Mouse (Mus musculus): ENCODE measurements around the gene Sh3bgrl2. TPM values are rescaled to one million over a fixed set of nuclear protein-coding genes. Genes with fewer than 3 reads are reported as not detected.

The Sh3bgrl2 gene
- polyA plus RNA-seq, 1 experiment: 7.1 TPM

DNA sequence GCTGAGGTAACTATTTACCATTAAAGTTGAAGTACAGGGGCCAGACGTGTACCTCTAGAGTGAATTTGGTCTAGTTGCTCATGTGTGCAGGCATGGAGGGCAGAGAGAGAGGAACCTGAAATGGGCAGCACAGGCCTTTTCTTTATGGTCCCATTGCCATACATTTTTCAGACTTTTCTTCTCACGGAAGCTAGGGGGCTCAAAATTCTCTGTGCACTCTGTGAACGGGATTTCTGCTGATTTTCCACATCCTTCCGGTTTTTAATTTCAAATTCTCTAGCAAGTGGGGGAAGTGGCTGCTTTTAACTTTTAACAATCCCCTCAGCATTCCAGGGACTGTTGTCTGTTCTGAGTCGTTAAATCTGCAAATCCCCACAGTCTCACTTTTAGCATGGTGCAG, 83.8 kb downstream of the Sh3bgrl2 start:
- DNase-seq (ENCODE audit: low read depth): no peak

- no peak for DNase-seq (ENCODE audit: low read depth)
Observed at GRCm38 (mm10) chr9:83634703-83635102, 86.6 kb downstream of the Sh3bgrl2 start.

GRCm38 (mm10) chr9:83635997-83636396, 87.9 kb downstream of the Sh3bgrl2 start:
- DNase-seq (ENCODE audit: low read depth): no peak

GRCm38 (mm10) chr9:83643139-83643538, 95.0 kb downstream of the Sh3bgrl2 start:
- DNase-seq (ENCODE audit: low read depth): no peak

- no peak for DNase-seq (ENCODE audit: low read depth)
Observed at GRCm38 (mm10) chr9:83643833-83644232, 95.7 kb downstream of the Sh3bgrl2 start.

- no peak for DNase-seq (ENCODE audit: low read depth)
Observed at GRCm38 (mm10) chr9:83646215-83646614, 98.1 kb downstream of the Sh3bgrl2 start.

- DNase-seq (ENCODE audit: low read depth): no peak
Observed at GRCm38 (mm10) chr9:83646691-83647090, 98.6 kb downstream of the Sh3bgrl2 start.

- no peak for DNase-seq (ENCODE audit: low read depth)
Observed at GRCm38 (mm10) chr9:83647919-83648705, 100.0 kb downstream of the Sh3bgrl2 start.

GRCm38 (mm10) chr9:83648733-83649132, 100.6 kb downstream of the Sh3bgrl2 start:
- no peak for DNase-seq (ENCODE audit: low read depth)

DNA sequence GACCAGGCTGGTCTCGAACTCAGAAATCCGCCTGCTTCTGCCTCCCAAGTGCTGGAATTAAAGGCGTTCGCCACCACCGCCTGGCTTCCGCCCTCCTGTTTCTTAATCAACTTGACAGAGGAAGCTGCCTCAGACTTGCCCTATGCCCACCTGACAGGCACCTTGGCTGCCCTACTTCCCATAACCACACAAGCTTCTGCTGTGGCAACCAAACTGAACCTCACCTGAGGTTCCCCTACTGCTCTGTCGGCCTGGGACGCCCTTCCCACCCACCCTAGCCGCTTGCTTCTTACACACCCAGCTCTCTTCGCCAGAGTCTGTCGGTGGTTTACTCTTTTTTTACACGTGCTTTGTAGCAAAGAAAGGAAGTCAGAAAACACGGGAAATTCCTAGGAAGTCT, 103.9 kb downstream of the Sh3bgrl2 start:
- no peak for DNase-seq (ENCODE audit: low read depth)

GRCm38 (mm10) chr9:83652590-83653172, 104.6 kb downstream of the Sh3bgrl2 start:
- DNase-seq (ENCODE audit: low read depth): no peak

DNA sequence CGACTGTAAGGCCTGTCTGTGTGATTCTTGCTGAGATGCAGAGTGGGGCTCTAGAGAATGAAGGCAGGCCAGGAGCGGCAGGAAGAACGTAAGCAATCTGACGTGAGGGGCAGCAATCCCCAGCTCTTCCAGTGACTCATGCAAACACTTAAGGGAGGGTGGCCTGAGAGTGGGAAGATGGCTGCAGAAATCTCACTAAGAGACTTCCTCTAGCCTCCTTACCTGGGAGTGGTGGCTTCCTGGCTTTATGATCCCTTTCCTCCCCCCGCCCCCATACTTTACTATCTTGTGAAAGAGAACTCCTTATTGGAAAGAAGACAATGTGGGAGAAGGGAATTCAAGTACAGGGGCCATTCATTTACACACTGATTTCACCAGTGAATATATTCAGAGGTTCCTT, 106.5 kb downstream of the Sh3bgrl2 start:
- no peak for DNase-seq (ENCODE audit: low read depth)

- DNase-seq (ENCODE audit: low read depth): no peak
Observed at GRCm38 (mm10) chr9:83656960-83657651, 109.0 kb downstream of the Sh3bgrl2 start.

- DNase-seq (ENCODE audit: low read depth): no peak
Observed at GRCm38 (mm10) chr9:83657652-83658002, 109.5 kb downstream of the Sh3bgrl2 start.

- DNase-seq (ENCODE audit: low read depth): no peak
Observed at GRCm38 (mm10) chr9:83659081-83659480, 111.0 kb downstream of the Sh3bgrl2 start.

GRCm38 (mm10) chr9:83661811-83662210, 113.7 kb downstream of the Sh3bgrl2 start:
- DNase-seq (ENCODE audit: low read depth): no peak

DNA sequence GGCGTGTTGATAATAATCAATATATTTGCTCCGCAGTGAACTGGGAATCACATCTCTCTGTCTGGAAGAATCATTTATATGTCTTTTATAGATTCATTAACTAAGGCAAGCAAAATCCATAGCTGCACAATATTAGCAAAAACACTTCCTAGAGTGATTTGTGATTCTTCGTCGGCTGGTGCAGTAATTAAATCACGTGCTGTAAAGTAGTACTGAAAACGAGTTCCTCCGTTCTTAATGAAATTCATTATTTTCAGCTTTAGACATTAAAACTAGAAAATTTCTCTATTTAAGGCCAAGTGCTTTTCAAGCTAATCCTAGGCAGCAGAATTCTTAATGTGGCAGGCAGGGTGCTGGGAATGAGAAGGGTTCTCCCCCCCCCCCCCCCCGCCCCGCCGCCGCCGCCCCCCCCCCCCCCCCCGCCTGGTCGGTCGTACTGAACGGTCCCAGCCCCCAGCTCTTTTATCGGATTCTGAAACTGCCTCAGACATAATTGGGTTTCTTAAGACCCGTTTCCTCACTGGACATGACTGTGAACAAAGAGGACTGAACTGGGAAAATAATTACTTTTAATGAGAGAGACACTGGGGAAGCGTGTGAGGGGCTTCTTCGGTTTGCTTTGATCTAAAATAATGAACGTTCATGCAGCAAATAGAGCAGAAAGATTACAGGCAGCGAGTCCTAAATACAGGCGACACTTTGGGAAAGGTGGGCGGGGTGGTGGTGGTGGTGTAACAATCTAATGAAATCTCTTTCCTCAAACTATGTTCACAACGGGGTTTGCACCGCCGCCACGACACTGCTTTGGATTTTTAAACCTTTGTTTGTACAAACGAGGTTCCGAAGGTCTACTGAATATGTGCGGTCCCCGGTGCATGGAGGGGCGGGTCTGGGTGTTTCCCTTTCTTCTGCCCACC, 116.1 kb downstream of the Sh3bgrl2 start:
- no peak for DNase-seq (ENCODE audit: low read depth)

- no peak for DNase-seq (ENCODE audit: low read depth)
Observed at GRCm38 (mm10) chr9:83664951-83665350, 116.8 kb downstream of the Sh3bgrl2 start.

- DNase-seq (ENCODE audit: low read depth): no peak
Observed at GRCm38 (mm10) chr9:83667031-83667430, 118.9 kb downstream of the Sh3bgrl2 start.

- DNase-seq (ENCODE audit: low read depth): no peak
Observed at GRCm38 (mm10) chr9:83679626-83680025, 131.5 kb downstream of the Sh3bgrl2 start.

DNA sequence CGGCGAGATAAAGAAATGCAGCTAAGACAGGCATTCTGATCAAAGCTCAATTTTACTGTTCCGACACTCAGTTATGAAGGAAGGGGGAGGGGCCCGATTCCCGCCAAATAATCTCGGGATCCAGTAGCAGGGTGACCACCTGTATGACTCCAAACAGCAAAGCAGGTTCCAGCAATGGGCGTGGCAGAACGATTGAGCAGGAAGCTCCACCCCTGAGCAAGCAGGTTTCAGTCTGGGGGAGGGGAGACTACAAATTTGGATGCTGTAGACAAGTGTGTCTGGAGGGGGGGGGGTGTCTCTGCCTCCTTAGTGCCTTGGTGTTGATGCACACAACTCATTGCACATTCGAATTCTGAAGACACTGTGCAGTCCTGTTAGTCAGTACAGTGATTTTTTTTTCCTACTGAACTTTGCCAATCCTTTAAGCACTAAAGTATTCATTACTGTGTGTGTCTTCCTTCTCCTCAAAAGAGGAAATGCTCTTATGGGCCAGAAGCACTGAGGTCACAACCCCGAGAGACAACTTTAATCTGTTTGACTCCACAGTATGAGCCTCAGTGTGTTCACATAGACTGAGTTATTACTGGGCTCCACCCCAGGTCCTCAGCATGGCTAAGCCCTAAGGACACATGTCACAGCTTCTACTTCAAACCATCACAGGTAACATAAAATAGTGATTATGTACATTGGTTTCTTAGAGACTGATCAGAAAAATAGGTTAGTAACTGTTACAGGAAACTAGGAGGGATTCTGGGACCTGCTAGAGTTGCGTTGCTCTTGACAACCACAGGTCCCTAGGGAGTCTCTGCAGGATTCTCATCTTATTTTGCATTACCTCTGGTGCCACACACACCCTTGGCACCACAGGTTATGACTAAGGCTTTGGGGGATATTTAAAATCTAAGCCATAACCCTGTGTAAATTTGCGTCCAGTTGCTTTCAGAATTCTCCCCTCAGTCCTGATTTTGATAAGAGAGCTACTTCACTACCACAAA, 133.8 kb downstream of the Sh3bgrl2 start:
- no peak for DNase-seq (ENCODE audit: low read depth)
